Mouse (Mus musculus): ENCODE measurements at regions not wholly inside any gene's neighbourhood (a gene's known extent, or its start where the extent isn't known, plus 50 kb on each side); places are given as distances from the start of the nearest gene placed in this dataset.

DNA sequence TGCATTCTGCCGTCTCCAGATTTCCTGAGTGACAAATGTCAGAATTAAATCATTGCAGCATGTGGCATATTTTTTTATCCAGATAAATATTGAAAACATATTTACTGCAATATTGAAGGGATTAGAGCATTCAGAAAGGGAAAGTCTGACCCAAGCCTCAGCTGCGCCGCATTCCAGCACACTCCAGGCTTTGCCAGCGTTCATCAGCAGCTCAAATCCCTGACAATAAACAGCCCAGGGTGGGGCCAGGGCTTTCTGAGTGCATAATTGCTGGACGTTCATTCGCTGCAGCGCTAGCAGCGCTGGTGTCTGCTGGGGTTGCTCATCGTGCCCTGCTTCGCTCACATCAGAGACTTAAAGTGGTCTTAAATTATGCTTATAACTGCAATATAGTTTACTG, 556.6 kb downstream of the Fat4 start:
- no peak for ATAC-seq (replicated peaks in 1 of 2; ENCODE audit: insufficient read depth in 1 of 2, low FRiP score in 2 of 2, low TSS enrichment in 1 of 2, low read depth in 1 of 2, poor library complexity in 2 of 2, severe bottlenecking in 2 of 2)

DNA sequence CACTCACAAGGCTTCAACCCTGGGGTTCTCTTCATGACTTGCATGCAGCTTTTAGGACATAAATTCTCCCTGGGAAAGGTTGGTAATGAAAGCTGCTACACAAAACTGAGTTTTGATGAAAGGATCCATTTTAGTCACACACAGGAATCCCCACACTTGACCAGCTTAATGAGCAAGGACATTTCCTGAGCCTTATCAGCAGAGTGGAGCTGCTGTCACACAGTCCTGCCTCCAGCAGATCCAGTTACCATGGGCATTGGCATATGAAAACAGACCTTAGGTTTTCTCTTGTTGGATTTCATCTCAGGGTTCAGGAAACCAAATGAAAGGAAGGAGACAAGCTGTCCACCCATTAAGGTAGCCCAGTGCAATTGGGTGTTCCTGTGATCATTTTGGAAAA, 568.9 kb downstream of the Fat4 start:
- no peak for ATAC-seq (replicated peaks in 1 of 2; ENCODE audit: insufficient read depth in 1 of 2, low FRiP score in 2 of 2, low TSS enrichment in 1 of 2, low read depth in 1 of 2, poor library complexity in 2 of 2, severe bottlenecking in 2 of 2)

GRCm38 (mm10) chr3:39460183-39460888, 573.6 kb downstream of the Fat4 start:
- no peak for ATAC-seq (replicated peaks in 1 of 2; ENCODE audit: insufficient read depth in 1 of 2, low FRiP score in 2 of 2, low TSS enrichment in 1 of 2, low read depth in 1 of 2, poor library complexity in 2 of 2, severe bottlenecking in 2 of 2)

DNA sequence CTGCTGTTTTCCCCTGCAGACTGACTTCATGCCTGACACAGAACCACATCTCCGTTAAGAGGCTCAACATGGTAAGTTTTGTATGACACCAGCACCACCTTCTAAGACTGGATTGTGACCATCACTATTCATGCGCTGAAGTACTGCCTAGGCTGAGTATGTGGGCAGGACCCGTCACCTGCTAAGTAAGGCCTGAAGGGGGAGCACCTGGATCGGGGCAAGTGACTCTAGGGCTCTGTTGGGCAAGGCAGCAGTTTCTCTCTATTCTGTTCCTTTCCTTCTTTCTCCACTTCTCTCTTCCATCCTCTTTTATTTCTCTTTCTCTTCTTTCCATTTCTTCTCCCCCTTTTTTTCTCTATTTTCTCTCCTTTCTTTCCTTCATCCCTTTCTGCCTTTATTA, 574.8 kb downstream of the Fat4 start:
- no peak for ATAC-seq (replicated peaks in 1 of 2; ENCODE audit: insufficient read depth in 1 of 2, low FRiP score in 2 of 2, low TSS enrichment in 1 of 2, low read depth in 1 of 2, poor library complexity in 2 of 2, severe bottlenecking in 2 of 2)

- ATAC-seq (replicated peaks in 1 of 2; ENCODE audit: insufficient read depth in 1 of 2, low FRiP score in 2 of 2, low TSS enrichment in 1 of 2, low read depth in 1 of 2, poor library complexity in 2 of 2, severe bottlenecking in 2 of 2): no peak
Observed at GRCm38 (mm10) chr3:39465811-39466210, 579.1 kb downstream of the Fat4 start.

DNA sequence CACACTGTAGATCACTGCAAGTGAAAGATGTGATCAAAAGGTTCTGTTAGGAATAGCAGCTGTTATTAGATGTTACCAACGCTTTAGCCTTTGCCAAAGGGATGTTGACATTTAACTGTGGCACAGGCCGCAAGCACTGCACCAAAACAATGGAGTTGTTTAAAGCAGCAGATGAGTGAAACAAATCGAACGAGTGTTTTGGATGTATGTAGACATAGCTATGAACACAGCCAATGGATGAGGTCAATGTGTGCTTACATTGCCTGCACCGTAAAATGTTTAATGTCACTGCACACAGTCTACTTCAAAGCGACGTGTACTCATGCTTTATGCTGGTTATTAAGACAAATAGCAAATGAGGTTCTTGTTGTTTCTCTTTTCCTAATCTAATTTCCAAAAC, 602.7 kb downstream of the Fat4 start:
- ATAC-seq (replicated peaks in 1 of 2; ENCODE audit: insufficient read depth in 1 of 2, low FRiP score in 2 of 2, low TSS enrichment in 1 of 2, low read depth in 1 of 2, poor library complexity in 2 of 2, severe bottlenecking in 2 of 2): no peak

GRCm38 (mm10) chr3:39494363-39494762, 607.6 kb downstream of the Fat4 start:
- no peak for ATAC-seq (replicated peaks in 1 of 2; ENCODE audit: insufficient read depth in 1 of 2, low FRiP score in 2 of 2, low TSS enrichment in 1 of 2, low read depth in 1 of 2, poor library complexity in 2 of 2, severe bottlenecking in 2 of 2)

DNA sequence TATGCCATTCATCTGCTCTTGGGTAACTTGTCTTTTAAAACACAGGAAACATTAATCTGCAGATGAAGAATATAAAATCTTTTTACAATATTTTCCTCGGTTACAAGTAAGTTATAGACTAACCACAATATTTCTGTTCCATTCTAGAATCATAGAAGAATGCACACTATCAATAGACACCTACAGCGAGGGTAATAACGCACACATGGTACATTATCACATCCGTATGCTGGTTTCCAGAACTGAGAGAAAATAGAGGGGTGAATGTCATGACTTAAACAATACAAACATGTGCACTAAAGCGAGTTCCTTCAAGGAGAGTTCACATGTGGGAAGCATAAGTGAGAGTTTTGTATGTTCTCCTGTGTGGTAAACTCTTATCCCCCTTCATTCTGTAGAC, 641.3 kb downstream of the Fat4 start:
- ATAC-seq (replicated peaks in 1 of 2; ENCODE audit: insufficient read depth in 1 of 2, low FRiP score in 2 of 2, low TSS enrichment in 1 of 2, low read depth in 1 of 2, poor library complexity in 2 of 2, severe bottlenecking in 2 of 2): no peak

DNA sequence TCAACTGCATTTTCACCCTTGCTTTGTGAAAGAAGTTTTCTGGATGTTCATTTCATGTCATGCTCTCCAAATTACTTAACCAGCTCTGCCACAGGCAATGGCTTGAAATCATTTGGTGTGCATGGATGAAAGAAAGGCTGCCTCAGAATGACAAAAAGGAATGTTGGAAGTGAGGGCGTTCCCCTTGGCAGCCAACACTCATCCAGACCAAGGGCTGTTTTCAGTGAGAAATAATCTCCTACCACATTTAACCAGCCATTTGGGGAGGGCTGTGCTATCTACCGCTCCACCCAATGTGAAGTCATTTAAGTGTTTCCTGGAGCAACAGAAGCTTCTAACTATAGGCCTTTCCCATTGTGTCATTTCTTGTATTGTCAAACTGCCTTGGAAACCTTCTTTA, 650.8 kb downstream of the Fat4 start:
- no peak for ATAC-seq (replicated peaks in 1 of 2; ENCODE audit: insufficient read depth in 1 of 2, low FRiP score in 2 of 2, low TSS enrichment in 1 of 2, low read depth in 1 of 2, poor library complexity in 2 of 2, severe bottlenecking in 2 of 2)

DNA sequence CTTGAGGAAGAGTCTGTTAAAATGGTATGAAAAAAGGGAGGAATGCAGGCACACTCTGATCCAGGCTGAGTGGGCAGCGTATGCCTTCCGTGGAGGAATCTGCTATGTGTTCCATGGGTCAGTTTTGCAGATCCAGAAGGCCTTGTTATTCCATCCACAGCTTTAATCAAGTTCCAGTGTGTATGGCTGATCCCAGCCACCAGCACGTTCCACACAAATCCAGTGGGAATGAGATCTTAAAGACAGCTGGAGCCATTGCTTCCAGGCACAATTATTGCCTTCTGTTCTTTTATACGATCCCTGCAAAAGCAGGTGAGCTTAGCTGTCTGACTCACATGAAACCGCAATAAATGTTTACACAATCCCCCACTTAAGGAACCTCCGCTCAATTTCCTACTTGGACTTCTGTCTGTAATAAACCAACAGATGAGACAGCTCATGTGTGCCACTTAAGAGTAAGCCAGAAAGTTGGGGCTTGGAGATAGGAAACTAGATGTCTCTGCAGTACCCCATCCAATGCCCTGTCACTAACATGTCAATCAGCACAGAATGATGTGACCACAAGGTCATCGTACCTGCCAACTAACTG, 653.9 kb downstream of the Fat4 start:
- ATAC-seq (replicated peaks in 1 of 2; ENCODE audit: insufficient read depth in 1 of 2, low FRiP score in 2 of 2, low TSS enrichment in 1 of 2, low read depth in 1 of 2, poor library complexity in 2 of 2, severe bottlenecking in 2 of 2): no peak

DNA sequence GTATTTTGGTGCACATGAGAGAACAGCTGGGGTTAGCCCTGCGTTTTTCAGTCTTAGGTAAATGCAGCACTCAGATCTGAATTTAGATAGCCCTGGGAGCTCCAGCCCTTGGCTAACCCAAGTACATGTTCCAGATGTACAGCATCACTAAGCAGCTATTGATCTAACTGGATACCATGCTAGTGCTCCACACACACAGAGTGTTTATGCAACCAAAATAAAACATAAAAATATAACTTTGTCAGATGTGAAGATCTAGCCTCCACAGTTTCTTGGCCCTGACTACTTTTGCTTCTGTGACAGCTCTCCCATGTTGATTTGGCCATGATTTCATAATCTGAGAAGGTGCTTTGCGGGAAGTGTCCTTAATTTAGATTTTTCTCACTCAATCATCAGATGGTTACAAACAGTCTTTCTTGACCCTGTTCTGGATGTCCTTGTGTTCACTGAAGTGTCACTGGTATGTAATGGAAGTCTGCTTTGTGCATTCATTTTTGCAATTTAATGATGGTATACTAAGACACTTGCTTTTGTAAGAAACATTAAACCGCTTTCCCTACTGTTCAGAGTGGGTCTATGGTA, 672.8 kb downstream of the Fat4 start:
- ATAC-seq (replicated peaks in 1 of 2; ENCODE audit: insufficient read depth in 1 of 2, low FRiP score in 2 of 2, low TSS enrichment in 1 of 2, low read depth in 1 of 2, poor library complexity in 2 of 2, severe bottlenecking in 2 of 2): no peak

GRCm38 (mm10) chr3:39560951-39561350, 674.2 kb downstream of the Fat4 start:
- no peak for ATAC-seq (replicated peaks in 1 of 2; ENCODE audit: insufficient read depth in 1 of 2, low FRiP score in 2 of 2, low TSS enrichment in 1 of 2, low read depth in 1 of 2, poor library complexity in 2 of 2, severe bottlenecking in 2 of 2)

GRCm38 (mm10) chr3:39571444-39572237, 684.9 kb downstream of the Fat4 start:
- no peak for ATAC-seq (replicated peaks in 1 of 2; ENCODE audit: insufficient read depth in 1 of 2, low FRiP score in 2 of 2, low TSS enrichment in 1 of 2, low read depth in 1 of 2, poor library complexity in 2 of 2, severe bottlenecking in 2 of 2)

- no peak for ATAC-seq (replicated peaks in 1 of 2; ENCODE audit: insufficient read depth in 1 of 2, low FRiP score in 2 of 2, low TSS enrichment in 1 of 2, low read depth in 1 of 2, poor library complexity in 2 of 2, severe bottlenecking in 2 of 2)
Observed at GRCm38 (mm10) chr3:39575200-39575599, 688.5 kb downstream of the Fat4 start.

DNA sequence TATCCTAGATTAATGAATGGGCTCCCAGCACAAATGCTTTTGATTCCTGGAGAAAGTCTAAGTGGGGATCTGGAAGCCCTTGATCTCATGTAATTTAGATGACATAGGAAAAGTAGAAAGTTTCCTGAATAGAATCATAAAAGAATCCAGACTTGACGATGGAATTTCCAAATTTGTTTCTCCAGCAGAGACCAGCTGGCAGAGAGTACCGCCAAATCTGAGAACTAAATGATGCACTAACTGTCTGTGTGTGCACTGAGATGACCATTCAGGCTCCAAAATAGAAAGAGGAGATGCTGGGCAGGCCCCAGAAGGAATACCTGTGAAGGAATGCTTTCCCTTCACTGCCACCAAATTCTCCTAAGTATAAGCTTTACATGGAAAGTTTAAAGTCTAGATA, 704.6 kb downstream of the Fat4 start:
- ATAC-seq (replicated peaks in 1 of 2; ENCODE audit: insufficient read depth in 1 of 2, low FRiP score in 2 of 2, low TSS enrichment in 1 of 2, low read depth in 1 of 2, poor library complexity in 2 of 2, severe bottlenecking in 2 of 2): no peak

DNA sequence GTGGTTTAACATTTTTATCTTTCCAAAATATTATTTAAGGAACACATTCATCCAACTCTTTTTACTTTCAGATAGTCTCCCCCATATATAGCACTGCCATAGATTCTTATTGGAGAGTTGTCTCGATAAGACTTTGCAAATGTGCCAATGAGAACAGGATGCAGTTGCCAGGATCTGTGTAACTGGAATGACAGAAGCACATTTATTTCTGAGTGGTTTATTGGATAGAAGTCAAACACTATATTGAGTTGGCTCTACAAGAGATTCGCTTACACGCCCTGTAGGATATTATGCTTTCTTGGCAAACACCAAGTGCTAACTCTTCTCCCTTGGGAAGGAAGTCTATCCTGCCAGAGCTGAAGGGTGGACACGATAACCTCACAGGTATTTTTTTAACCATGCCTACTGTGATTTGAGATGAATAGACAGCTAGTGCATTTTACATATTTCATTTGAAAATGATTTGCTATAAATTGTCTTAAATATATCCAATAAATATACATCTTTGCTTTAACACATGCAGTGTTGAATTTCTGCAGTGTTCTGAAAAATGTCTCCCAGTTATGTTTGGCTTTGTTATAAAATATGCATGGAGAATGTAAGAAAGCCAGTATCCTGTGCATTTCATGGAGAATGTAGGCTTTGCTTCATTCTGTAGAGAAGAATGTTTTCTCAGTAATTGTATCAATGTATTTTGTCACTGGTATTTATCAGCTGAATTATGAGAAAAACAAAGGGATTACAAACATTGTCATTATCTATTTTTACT, 705.8 kb downstream of the Fat4 start:
- no peak for ATAC-seq (replicated peaks in 1 of 2; ENCODE audit: insufficient read depth in 1 of 2, low FRiP score in 2 of 2, low TSS enrichment in 1 of 2, low read depth in 1 of 2, poor library complexity in 2 of 2, severe bottlenecking in 2 of 2)

DNA sequence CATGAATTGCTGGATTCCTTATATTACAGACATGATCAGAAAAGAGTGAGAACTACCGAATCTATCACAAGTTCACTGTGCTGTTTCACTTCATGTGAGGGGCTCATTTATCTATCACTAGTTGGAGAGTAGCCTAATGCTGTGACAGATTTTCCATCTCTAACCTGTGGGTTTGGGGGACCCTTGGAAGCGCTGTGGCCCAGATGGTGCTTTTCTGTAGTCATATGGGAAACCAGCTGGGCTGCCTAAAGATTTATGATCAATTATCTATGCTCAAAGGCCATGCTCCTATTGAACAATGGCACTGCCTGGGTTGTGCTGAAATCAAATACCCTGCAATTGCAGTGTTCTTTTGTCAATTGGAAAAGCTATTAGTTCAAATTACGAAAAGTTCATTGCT, 723.2 kb downstream of the Fat4 start:
- no peak for ATAC-seq (replicated peaks in 1 of 2; ENCODE audit: insufficient read depth in 1 of 2, low FRiP score in 2 of 2, low TSS enrichment in 1 of 2, low read depth in 1 of 2, poor library complexity in 2 of 2, severe bottlenecking in 2 of 2)

GRCm38 (mm10) chr3:39612408-39612807, 725.7 kb downstream of the Fat4 start:
- ATAC-seq (replicated peaks in 1 of 2; ENCODE audit: insufficient read depth in 1 of 2, low FRiP score in 2 of 2, low TSS enrichment in 1 of 2, low read depth in 1 of 2, poor library complexity in 2 of 2, severe bottlenecking in 2 of 2): no peak
